8 mouse cellular contexts compared by ENCODE assay signal in genomic region chr7:143445651-143446460, GRCm38 (mm10). TPM values are rescaled to one million over a fixed set of nuclear protein-coding genes. Genes with fewer than 3 reads are reported as not detected.
DNase-seq lines count a peak whose midpoint lies in the region; ATAC-seq lines count a peak whose summit lies in the region.

No protein-coding gene starts in this region.

- WGBS in heart, embryonic 15.5 days = 12% methylated on average over 53 of the region's 53 CpGs
- WGBS in liver, embryonic 12.5 days (ENCODE audit: insufficient replicate concordance) = 10% methylated on average over 53 of the region's 53 CpGs

- peak overlapping the region; percentile 48 for H3K4me3 ChIP-seq in heart, embryonic 15.5 days
- H3K4me3 ChIP-seq in liver, embryonic 12.5 days = peak overlapping the region; percentile 9

- peak; percentile 36; the same call in 1 of the 2 replicates for ATAC-seq in heart, embryonic 15.5 days (replicated peaks; ENCODE audit: insufficient number of reproducible peaks, insufficient read depth, low FRiP score, low read depth)
- ATAC-seq in liver, embryonic 12.5 days = no peak

- no peaks in the 10 kb centered on the region for H3K36me3 ChIP-seq in heart, embryonic 15.5 days
- no peaks in the 10 kb centered on the region for H3K36me3 ChIP-seq in liver, embryonic 12.5 days

- no peak overlapping the region for H3K27ac ChIP-seq in heart, embryonic 15.5 days
- H3K27ac ChIP-seq in liver, embryonic 12.5 days = no peak overlapping the region

- H3K9me3 ChIP-seq in heart, embryonic 15.5 days (replicated peaks) = no peaks in the 10 kb centered on the region
- H3K9me3 ChIP-seq in liver, embryonic 12.5 days (replicated peaks) = no peaks in the 10 kb centered on the region

- H3K27me3 ChIP-seq in heart, embryonic 15.5 days = peaks cover 47% of the 10 kb centered on the region
- peaks cover 83% of the 10 kb centered on the region for H3K27me3 ChIP-seq in liver, embryonic 12.5 days (replicated peaks)

- peak; percentile 25 for DNase-seq in adrenal gland, adult 2 months
- no peak for DNase-seq in adrenal gland, adult 8-10 months
- peak; percentile 21 for DNase-seq in ES-CJ7 (ENCODE audit: low read depth, low spot score)
- DNase-seq in spleen, adult 12 weeks (ENCODE audit: low spot score) = no peak
- DNase-seq in natural killer cell, adult 2 months (ENCODE audit: low spot score in 2 of 2) = no peak
- no peak for DNase-seq in right cerebral cortex, adult 18-20 months

- H3K9ac ChIP-seq in heart, embryonic 15.5 days = peak overlapping the region; percentile 59
- no peak overlapping the region for H3K9ac ChIP-seq in liver, embryonic 12.5 days

- H3K4me2 ChIP-seq in heart, embryonic 15.5 days = peak overlapping the region; percentile 91
- H3K4me2 ChIP-seq in liver, embryonic 12.5 days = peak overlapping the region; percentile 54

- peaks cover 17% of the 10 kb centered on the region for H3K4me1 ChIP-seq in heart, embryonic 15.5 days (replicated peaks)
- no peaks in the 10 kb centered on the region; the same call in 1 of the 2 replicates for H3K4me1 ChIP-seq in liver, embryonic 12.5 days

RNA-seq across cellular contexts. Expression of gene Cdkn1c, which starts 15.0 kb away (rescaled TPM):
- 100 to 1,000 TPM; 239 to 672 TPM for total RNA-seq in adrenal gland, adult 2 months (2021)
- polyA plus RNA-seq in adrenal gland, adult 2 months (2012; rRNA removed) = 469 and 597 TPM in 2 replicates
- 1,000 to 10,000 TPM in 1 of 4 experiments, 100 to 1,000 TPM in 3; 211 to 1,262 (median 590) TPM for total RNA-seq in adrenal gland, adult 8-10 months (2022)
- polyA plus RNA-seq in heart, embryonic 15.5 days (2015; fragmentation: Nextera tagmentation; extraction: Ambion mirVana) = 369 and 534 TPM in 2 replicates
- polyA plus RNA-seq in liver, embryonic 12.5 days (2016; fragmentation: Nextera tagmentation; extraction: Ambion mirVana) = 434 and 450 TPM in 2 replicates

RNA-seq across cellular contexts. Expression of gene Slc22a18, which starts 27.7 kb away (rescaled TPM):
- total RNA-seq in adrenal gland, adult 2 months (2021) = 1 to 10 TPM; 1.5 to 4.1 TPM
- polyA plus RNA-seq in adrenal gland, adult 2 months (2012; rRNA removed) = 13.3 and 17.5 TPM in 2 replicates
- 1 to 10 TPM; 2.7 to 5.5 (median 3.6) TPM for total RNA-seq in adrenal gland, adult 8-10 months (2022)
- 0.82 and 1.7 TPM in 2 replicates for polyA plus RNA-seq in heart, embryonic 15.5 days (2015; fragmentation: Nextera tagmentation; extraction: Ambion mirVana)
- 4.5 and 5.1 TPM in 2 replicates for polyA plus RNA-seq in liver, embryonic 12.5 days (2016; fragmentation: Nextera tagmentation; extraction: Ambion mirVana)

RNA-seq across cellular contexts. Expression of gene Phlda2, which starts 57.1 kb away (rescaled TPM):
- under 1 TPM; 0.40 to 0.55 TPM for total RNA-seq in adrenal gland, adult 2 months (2021)
- polyA plus RNA-seq in adrenal gland, adult 2 months (2012; rRNA removed) = 3.5 and 4.2 TPM in 2 replicates
- 1 to 10 TPM in 2 of 4 experiments, under 1 TPM in 2; 0.49 to 5.2 (median 2.2) TPM for total RNA-seq in adrenal gland, adult 8-10 months (2022)
- 0.45 and 0.82 TPM in 2 replicates for polyA plus RNA-seq in heart, embryonic 15.5 days (2015; fragmentation: Nextera tagmentation; extraction: Ambion mirVana)
- 18.1 and 18.5 TPM in 2 replicates for polyA plus RNA-seq in liver, embryonic 12.5 days (2016; fragmentation: Nextera tagmentation; extraction: Ambion mirVana)

Comparison
In these comparisons a context has a peak if more than half of its experiments do, and no peak if none do; other contexts are left out.
1. DNase-seq: peak in adrenal gland, adult 2 months (single experiment) and ES-CJ7 (single experiment); none in adrenal gland, adult 8-10 months (single experiment), spleen, adult 12 weeks (single experiment), natural killer cell, adult 2 months (0 of 2) and right cerebral cortex, adult 18-20 months (single experiment).